Mouse (Mus musculus) lung, adult 18-20 months (tissue): ENCODE measurements at regions not wholly inside any gene's neighbourhood (a gene's known extent, or its start where the extent isn't known, plus 50 kb on each side); places are given as distances from the start of the nearest gene placed in this dataset.

ENCODE experiments used
- DNase-seq, 2 experiments: peaks; one replicate each; pipeline ENCODE4 v3.0.0; 2022; ENCODE audit warnings: mixed read lengths in 2 of 2

DNA sequence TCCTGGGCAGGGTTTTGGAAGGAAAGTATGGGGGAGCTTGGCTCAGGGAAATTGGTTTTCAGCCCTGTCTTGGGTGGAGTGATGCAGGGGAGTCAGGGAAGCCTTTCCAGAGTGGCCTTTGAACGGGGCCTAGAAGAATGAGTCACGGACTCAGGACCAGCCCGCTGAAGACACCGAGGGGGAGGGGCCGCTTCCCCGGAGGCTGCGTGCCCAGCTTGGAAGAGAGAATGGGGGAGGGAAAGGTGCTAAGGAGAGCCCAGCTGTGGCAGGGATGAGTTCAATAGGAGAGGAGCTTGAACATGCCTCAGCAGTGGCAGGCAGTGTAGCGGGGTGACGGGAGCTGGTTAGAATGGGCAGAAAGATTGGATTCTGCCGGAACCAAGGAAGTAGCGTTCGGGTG is 337.8 kb downstream of the Zfp706 start:
- no peak for DNase-seq

DNA sequence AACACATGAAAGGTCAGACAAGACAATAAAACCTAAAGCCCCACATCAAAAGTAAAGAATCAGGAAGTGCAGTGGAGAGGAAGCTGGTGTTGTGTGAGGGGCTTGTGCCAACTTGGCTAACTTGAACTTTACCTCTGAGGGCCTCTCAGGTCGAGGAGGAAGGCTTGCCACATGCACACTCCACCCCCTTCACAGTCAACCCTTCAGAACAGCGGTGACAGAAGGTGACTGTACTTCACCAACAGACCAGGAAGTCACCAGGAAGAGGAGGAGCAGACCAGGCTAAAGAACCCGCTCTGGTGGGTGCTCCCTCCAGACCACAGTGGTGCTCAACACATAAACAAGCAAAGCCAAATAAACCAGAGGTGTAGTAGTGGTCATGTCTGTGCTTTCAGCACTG is 341.0 kb downstream of the Zfp706 start:
- peak; percentile 79 to 85 for DNase-seq

DNA sequence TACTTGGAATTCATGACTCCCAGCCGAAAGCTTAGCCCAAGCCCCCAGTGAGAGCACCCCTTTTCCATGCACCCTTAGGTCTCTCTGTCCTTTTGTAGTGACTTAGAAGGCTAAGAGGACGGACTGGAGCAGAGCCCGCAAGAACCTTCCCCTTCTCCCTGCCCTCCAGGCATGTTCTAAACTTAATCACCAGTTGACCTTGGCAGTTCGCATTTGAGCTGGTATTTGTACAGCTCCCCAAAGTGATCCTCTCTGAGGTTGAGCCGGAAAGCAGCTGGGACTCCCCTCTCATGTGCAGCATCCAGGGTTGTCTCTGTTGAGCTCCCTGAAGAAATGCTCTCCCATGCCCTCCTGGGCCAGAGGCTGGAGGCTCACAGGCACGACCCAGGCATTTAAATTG is 343.2 kb downstream of the Zfp706 start:
- no peak for DNase-seq

DNA sequence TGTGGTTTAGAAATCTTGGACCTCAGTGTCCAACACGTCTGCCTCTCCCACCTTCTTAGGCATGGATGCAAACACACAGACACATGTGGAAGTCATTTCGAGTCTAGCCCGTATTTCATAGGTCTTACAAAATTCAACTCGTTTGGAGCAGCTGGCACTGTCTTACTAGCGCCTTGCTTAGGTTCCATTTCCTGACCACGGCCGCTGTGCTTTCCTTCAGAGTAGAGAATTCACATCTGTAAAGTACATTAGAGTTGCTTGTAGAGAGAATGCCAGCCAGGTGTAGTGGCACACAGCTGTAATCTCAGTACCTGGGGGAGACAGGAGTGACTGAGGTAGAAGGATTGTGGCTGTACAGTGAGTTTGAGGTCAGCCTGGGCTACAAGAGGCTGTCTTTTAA is 346.6 kb downstream of the Zfp706 start:
- no peak for DNase-seq
